Mouse (Mus musculus): ENCODE results near the gene Camp. TPM values are rescaled to one million over a fixed set of nuclear protein-coding genes. Genes with fewer than 3 reads are reported as not detected.

The Camp gene
- polyA plus RNA-seq, 1 experiment from 2014 or later, result not detected

GRCm38 (mm10) chr9:109875695-109876601 is 26.5 kb upstream of the Camp start:
- Histone ChIP-seq H3K9ac (peak overlapping the region; percentile 61), H3K4me3 (peak overlapping the region; percentile 94), H3K27ac (peak overlapping the region; percentile 78), H3K4me2 (peak overlapping the region; percentile 68), H3K4me1 (peaks cover 18% of the 10 kb centered on the region), H3K9me3 (no peaks in the 10 kb centered on the region), H3K27me3 (replicated peaks) (no peaks in the 10 kb centered on the region), H3K36me3 (replicated peaks) (peaks cover 8% of the 10 kb centered on the region; the same call in 1 of the 2 replicates)
- WGBS, result under 1% methylated on average over 75 of the region's 76 CpGs
- peak; percentile 74 for ATAC-seq (replicated peaks)

DNA sequence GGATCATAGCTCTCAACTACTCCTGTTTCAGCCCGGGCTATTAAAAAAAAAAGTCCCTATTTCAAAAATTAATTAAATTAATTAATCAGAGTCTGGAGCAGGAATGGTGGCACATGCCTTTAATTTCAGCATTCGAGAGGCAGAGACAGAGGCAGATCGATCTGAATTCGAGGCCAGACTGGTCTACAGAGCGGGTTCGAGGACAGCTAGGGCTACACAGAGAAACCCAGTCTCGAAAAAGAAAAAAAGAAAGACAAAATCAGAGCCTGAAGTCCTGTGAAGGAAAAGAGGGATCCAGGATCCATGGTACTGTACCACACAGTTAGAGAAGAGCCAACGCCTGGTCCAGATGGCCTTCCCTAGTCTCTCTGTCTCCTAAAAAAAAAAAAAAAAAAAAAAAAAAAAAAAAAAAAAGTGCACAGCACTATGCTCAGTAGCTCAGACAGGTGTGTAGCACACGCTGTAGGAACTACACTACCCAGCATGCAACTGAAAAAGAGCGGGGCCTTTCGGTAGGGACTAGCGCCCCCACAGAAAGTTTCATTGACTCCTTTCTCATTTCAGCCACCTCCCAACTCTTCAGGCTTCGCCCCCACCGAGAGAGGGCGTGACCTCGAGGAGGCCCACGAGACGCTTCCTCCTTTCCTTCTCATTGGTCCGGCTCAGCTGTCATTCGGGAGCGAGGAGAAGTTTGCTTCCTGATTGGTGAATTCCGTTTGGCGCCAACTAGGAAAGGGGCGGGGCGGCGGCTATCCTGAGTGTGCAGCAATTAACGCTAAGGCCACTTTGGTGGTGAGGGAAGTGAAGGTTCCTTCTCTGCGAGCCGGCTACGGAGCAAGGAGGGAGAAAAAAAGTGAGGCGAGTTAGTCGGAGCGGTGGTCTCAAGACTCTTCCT is 25.6 kb upstream of the Camp start, which contains the start of gene Cdc25a:
TSS of gene Cdc25a (plus strand) at position 783 of the 895 bp plus-strand sequence.
- peaks cover 18% of the 10 kb centered on the region for H3K4me1 ChIP-seq
- H3K9me3 ChIP-seq, result no peaks in the 10 kb centered on the region
- ATAC-seq (replicated peaks), result peak; percentile 94
- H3K9ac ChIP-seq, result peak within 1 kb of the TSS; percentile 61
- H3K4me3 ChIP-seq, result peak within 1 kb of the TSS; percentile 94
- H3K36me3 ChIP-seq (replicated peaks), result no peaks in the 10 kb centered on the region; the same call in 1 of the 2 replicates
- H3K27ac ChIP-seq, result peak within 1 kb of the TSS; percentile 78
- 8% methylated on average over 33 of the region's 33 CpGs for WGBS
- no peaks in the 10 kb centered on the region for H3K27me3 ChIP-seq (replicated peaks)
- peak within 1 kb of the TSS; percentile 68 for H3K4me2 ChIP-seq

- WGBS, result 44% methylated on average over 6 of the region's 6 CpGs
- no peaks in the 10 kb centered on the region for H3K36me3 ChIP-seq (replicated peaks)
- no peaks in the 10 kb centered on the region for H3K27me3 ChIP-seq (replicated peaks)
- peaks cover 2% of the 10 kb centered on the region; the same call in 1 of the 2 replicates for H3K4me1 ChIP-seq
- H3K9ac ChIP-seq, result no peak overlapping the region
- H3K4me3 ChIP-seq, result no peak overlapping the region
- H3K4me2 ChIP-seq, result no peak overlapping the region
- H3K9me3 ChIP-seq, result no peaks in the 10 kb centered on the region
- no peak overlapping the region for H3K27ac ChIP-seq
- no peak for ATAC-seq (replicated peaks)
Observed at GRCm38 (mm10) chr9:109870983-109871572, 21.7 kb upstream of the Camp start.

GRCm38 (mm10) chr9:109866218-109866617 is 16.8 kb upstream of the Camp start:
- Histone ChIP-seq H3K4me3 (no peak overlapping the region), H3K9ac (no peak overlapping the region), H3K4me2 (no peak overlapping the region), H3K36me3 (replicated peaks) (no peaks in the 10 kb centered on the region), H3K4me1 (peaks cover 2% of the 10 kb centered on the region; the same call in 1 of the 2 replicates), H3K27me3 (replicated peaks) (no peaks in the 10 kb centered on the region), H3K27ac (no peak overlapping the region), H3K9me3 (no peaks in the 10 kb centered on the region)
- 83% methylated on average over 2 of the region's 2 CpGs for WGBS
- ATAC-seq (replicated peaks), result no peak

- Histone ChIP-seq H3K4me2 (no peak overlapping the region), H3K9me3 (no peaks in the 10 kb centered on the region), H3K27ac (no peak overlapping the region), H3K9ac (no peak overlapping the region), H3K36me3 (replicated peaks) (no peaks in the 10 kb centered on the region), H3K4me3 (no peak overlapping the region), H3K27me3 (replicated peaks) (no peaks in the 10 kb centered on the region), H3K4me1 (peaks cover 2% of the 10 kb centered on the region; the same call in 1 of the 2 replicates)
- ATAC-seq (replicated peaks), result no peak
- 57% methylated on average over 3 of the region's 3 CpGs for WGBS
Observed at GRCm38 (mm10) chr9:109863085-109863484, 13.7 kb upstream of the Camp start.

DNA sequence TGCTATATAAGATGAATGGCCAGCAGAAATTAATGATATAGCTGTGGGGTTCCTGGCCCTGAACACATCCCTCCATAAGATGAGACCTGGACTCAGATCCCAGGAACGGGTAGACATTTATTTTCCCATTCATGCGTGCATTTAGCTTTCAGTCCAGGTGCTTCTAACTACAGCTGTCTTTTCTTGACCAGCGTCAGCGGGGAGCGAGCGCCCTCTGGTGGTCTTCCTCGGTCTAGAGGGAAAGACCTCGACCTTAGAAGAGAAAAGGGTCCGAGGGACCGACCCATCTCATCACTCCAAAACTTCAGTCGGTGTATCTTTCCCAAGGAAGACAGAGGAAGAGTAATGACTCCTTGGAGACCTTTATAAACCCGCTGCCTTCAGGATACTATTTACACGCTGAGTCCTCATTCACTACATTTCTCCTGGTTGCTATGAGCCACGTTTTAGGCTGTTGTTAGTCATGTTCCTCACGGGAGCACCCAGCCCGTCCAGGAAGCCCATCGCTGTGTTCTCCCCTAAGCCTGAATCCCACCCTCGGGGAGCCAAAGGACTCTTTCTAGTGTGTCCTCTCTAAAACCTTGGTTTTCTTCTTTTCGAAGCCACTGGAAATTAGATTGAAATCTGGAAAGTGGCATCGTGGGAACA is 13.1 kb upstream of the Camp start:
- Histone ChIP-seq H3K27ac (no peak overlapping the region), H3K4me1 (peaks cover 2% of the 10 kb centered on the region; the same call in 1 of the 2 replicates), H3K9me3 (no peaks in the 10 kb centered on the region), H3K4me2 (peak overlapping the region; percentile 40; the same call in 1 of the 2 replicates), H3K36me3 (replicated peaks) (no peaks in the 10 kb centered on the region), H3K4me3 (no peak overlapping the region), H3K27me3 (replicated peaks) (no peaks in the 10 kb centered on the region), H3K9ac (0 out of 2 replicates have a peak overlapping the region, but pooled peaks have one; percentile 19)
- ATAC-seq (replicated peaks), result no peak
- 19% methylated on average over 20 of the region's 20 CpGs for WGBS

- no peaks in the 10 kb centered on the region for H3K36me3 ChIP-seq (replicated peaks)
- no peaks in the 10 kb centered on the region for H3K4me1 ChIP-seq
- H3K4me3 ChIP-seq, result no peak overlapping the region
- H3K27me3 ChIP-seq (replicated peaks), result no peaks in the 10 kb centered on the region
- 83% methylated on average over 6 of the region's 6 CpGs for WGBS
- no peak for ATAC-seq (replicated peaks)
- H3K27ac ChIP-seq, result no peak overlapping the region
- no peak overlapping the region for H3K4me2 ChIP-seq
- H3K9me3 ChIP-seq, result no peaks in the 10 kb centered on the region
- H3K9ac ChIP-seq, result no peak overlapping the region
Observed at GRCm38 (mm10) chr9:109855947-109856346, 6.5 kb upstream of the Camp start.

DNA sequence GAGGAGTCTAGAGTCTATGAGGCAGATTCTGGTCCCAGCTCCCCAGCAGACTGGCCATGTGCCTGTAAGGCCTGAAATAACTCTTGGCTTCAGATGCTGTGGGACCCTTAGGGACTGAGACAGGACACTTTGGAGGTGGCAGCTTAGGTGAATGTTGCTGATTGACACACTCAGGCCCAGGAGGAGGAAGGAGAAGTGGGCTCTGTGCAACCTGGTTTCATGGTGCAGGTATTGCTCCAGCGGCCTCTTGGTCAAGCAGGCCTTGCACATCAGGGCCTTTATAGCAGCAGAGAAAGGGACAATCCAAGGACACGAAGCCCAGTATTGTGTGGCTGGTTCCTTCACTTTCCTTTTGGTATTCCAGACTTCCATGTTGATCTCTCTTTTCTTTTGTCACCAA is 4.9 kb upstream of the Camp start:
- no peaks in the 10 kb centered on the region for H3K27me3 ChIP-seq (replicated peaks)
- H3K4me2 ChIP-seq, result no peak overlapping the region
- H3K4me3 ChIP-seq, result no peak overlapping the region
- no peak overlapping the region for H3K27ac ChIP-seq
- H3K4me1 ChIP-seq, result no peaks in the 10 kb centered on the region
- no peaks in the 10 kb centered on the region for H3K9me3 ChIP-seq
- ATAC-seq (replicated peaks), result no peak
- no peak overlapping the region for H3K9ac ChIP-seq
- H3K36me3 ChIP-seq (replicated peaks), result no peaks in the 10 kb centered on the region
- 77% methylated on average over 2 of the region's 2 CpGs for WGBS

GRCm38 (mm10) chr9:109850099-109850498 is 682 bp upstream of the Camp start:
- no peak for ATAC-seq (replicated peaks)
- no peak overlapping the region for H3K9ac ChIP-seq
- no peak overlapping the region for H3K4me2 ChIP-seq
- no peaks in the 10 kb centered on the region for H3K36me3 ChIP-seq (replicated peaks)
- WGBS, result 92% methylated on average over 5 of the region's 5 CpGs
- no peaks in the 10 kb centered on the region for H3K4me1 ChIP-seq
- no peaks in the 10 kb centered on the region for H3K27me3 ChIP-seq (replicated peaks)
- H3K4me3 ChIP-seq, result no peak overlapping the region
- no peaks in the 10 kb centered on the region for H3K9me3 ChIP-seq
- H3K27ac ChIP-seq, result no peak overlapping the region

GRCm38 (mm10) chr9:109833088-109833412 is 16.4 kb downstream of the Camp start:
- H3K4me2 ChIP-seq, result peak overlapping the region; percentile 86
- ATAC-seq (replicated peaks), result peak; percentile 71
- peak overlapping the region; percentile 83 for H3K27ac ChIP-seq
- WGBS, result 13% methylated on average over 6 of the region's 6 CpGs
- H3K9ac ChIP-seq, result peak overlapping the region; percentile 53
- H3K27me3 ChIP-seq (replicated peaks), result no peaks in the 10 kb centered on the region
- H3K4me1 ChIP-seq, result peaks cover 14% of the 10 kb centered on the region
- peaks cover 4% of the 10 kb centered on the region; the same call in 1 of the 2 replicates for H3K36me3 ChIP-seq (replicated peaks)
- H3K4me3 ChIP-seq, result peak overlapping the region; percentile 56
- no peaks in the 10 kb centered on the region for H3K9me3 ChIP-seq

DNA sequence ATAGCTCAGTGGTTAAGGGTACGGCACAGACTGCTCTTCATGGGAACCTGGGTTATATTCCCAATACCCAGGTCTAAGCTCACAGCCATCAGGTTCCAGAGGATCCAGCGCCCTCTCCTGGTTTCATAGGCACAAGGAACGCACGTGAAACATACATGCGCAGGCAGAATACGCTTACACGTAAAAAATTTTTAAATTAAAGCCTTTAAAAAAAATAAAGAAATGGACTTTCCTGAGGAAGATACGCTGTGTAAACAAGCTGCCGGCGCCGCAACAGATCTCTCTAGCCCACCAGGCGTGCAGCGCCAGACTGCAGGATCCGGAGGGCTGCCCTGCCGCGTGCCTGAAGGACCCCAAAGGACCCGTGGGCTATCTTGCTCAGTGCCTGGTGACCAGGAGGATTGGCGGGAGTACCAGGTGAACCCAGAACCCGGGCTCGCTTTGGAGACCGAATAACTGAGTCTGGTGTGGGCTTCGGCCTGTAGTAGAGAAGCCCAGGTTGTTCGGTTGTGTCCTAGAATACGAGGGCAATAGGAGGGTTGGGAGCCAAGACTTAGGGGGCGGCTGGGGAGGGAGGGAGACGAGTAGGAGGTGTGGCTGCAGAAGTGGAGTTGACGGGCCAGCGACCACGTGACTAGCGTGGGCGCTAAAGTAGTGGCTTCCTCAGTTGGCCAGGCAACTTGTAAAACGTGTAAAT is 16.9 kb downstream of the Camp start, which contains the start of gene Nme6:
TSS of gene Nme6 (plus strand) at position 359 of the 697 bp plus-strand sequence.
- Histone ChIP-seq H3K4me1 (peaks cover 14% of the 10 kb centered on the region), H3K4me2 (peak within 1 kb of the TSS; percentile 86), H3K9me3 (no peaks in the 10 kb centered on the region), H3K4me3 (peak within 1 kb of the TSS; percentile 56), H3K27ac (peak within 1 kb of the TSS; percentile 83), H3K36me3 (replicated peaks) (peaks cover 1% of the 10 kb centered on the region; the same call in 1 of the 2 replicates), H3K9ac (peak within 1 kb of the TSS; percentile 53), H3K27me3 (replicated peaks) (no peaks in the 10 kb centered on the region)
- WGBS, result under 1% methylated on average over 32 of the region's 32 CpGs
- peak; percentile 98 for ATAC-seq (replicated peaks)
